Mouse (Mus musculus) cortical plate, adult 2 months (tissue): Measurements from ENCODE around the gene Bloc1s1. TPM values are rescaled to one million over a fixed set of nuclear protein-coding genes. Genes with fewer than 3 reads are reported as not detected.

Source experiments
- H3K27ac ChIP-seq: fragments of 200-500 bp; 2 replicates; pipeline ENCODE4 v1.5.1; 2012; ENCODE audit warnings: low read length, control low read depth, inconsistent platforms; ENCODE audit not compliant: insufficient read depth
- H3K4me1 ChIP-seq: fragments of 200-500 bp; 2 replicates; pipeline ENCODE4 v1.6.1; 2011; ENCODE audit warnings: low read length; ENCODE audit not compliant: control insufficient read depth, insufficient read depth
- H3K4me3 ChIP-seq: fragments of 200-500 bp; 2 replicates; pipeline ENCODE4 v1.5.1; 2011; ENCODE audit warnings: mild to moderate bottlenecking, low read length, control low read depth; ENCODE audit not compliant: insufficient read depth
- CTCF ChIP-seq: fragments of 200-500 bp; IDR thresholded peaks from 2 replicates; pipeline ENCODE4 v1.5.1; 2011; ENCODE audit warnings: mild to moderate bottlenecking, control low read depth, low read length; ENCODE audit not compliant: insufficient read depth; ENCODE audit errors: extremely low read depth
- POLR2A ChIP-seq: fragments of 200-500 bp; IDR thresholded peaks from 2 replicates; pipeline ENCODE4 v1.6.1; 2011; ENCODE audit warnings: mild to moderate bottlenecking, low read length, control low read depth; ENCODE audit not compliant: insufficient read depth; ENCODE audit errors: extremely low read depth
- polyA plus RNA-seq: library from polyadenylated mRNA; depleted of rRNA; stranded (reverse); fragments of >200 nt; gene quantifications from 2 replicates; pipeline ENCODE4 v1.2.3, GENCODE M21; 2012; rRNA removed

Gene Bloc1s1
- polyA plus RNA-seq, 1 experiment: 224 TPM

DNA sequence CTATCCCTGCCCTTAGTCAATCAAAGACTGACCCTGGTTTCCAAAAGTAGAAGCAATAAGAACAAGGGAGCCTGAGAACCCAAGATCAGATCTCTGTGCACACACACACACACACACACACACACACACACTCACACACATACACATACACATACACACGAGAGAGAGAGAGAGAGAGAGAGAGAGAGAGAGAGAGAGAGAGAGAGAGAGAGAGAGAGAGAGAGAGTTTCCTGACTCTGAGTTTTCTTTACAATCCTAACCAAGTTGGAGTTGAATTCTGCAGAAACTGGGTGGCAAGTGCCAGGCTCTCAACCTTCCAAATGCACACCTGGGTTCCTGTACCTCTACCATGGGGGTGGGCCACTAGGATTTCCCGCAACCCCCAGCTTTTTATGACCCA is 34.0 kb downstream of the Bloc1s1 start:
- Histone ChIP-seq H3K27ac (no peak overlapping the region), H3K4me3 (no peak overlapping the region; the same call in 1 of the 2 replicates)
- TF ChIP-seq CTCF: no peak
- TF ChIP-seq POLR2A: no peak

GRCm38 (mm10) chr10:128888941-128889827 is 34.7 kb downstream of the Bloc1s1 start:
- Histone ChIP-seq H3K4me3 (no peak overlapping the region; the same call in none of the 2 replicates), H3K27ac (no peak overlapping the region), H3K4me1 (no peaks in the 10 kb centered on the region)
- TF ChIP-seq CTCF (no peak), POLR2A (no peak)

More for the DNA sequence above, 34.0 kb downstream of the Bloc1s1 start:
- no peaks in the 10 kb centered on the region for H3K4me1 ChIP-seq

- Histone ChIP-seq H3K4me3 (no peak overlapping the region), H3K27ac (no peak overlapping the region)
- TF ChIP-seq CTCF (no peak), POLR2A (no peak)
Observed at GRCm38 (mm10) chr10:128882067-128882466, 41.8 kb downstream of the Bloc1s1 start.

GRCm38 (mm10) chr10:128878811-128879210 is 45.0 kb downstream of the Bloc1s1 start:
- no peak for TF ChIP-seq CTCF
- TF ChIP-seq POLR2A: no peak
- Histone ChIP-seq H3K27ac (no peak overlapping the region), H3K4me3 (no peak overlapping the region), H3K4me1 (no peaks in the 10 kb centered on the region)

More at GRCm38 (mm10) chr10:128882067-128882466, 41.8 kb downstream of the Bloc1s1 start:
- H3K4me1 ChIP-seq: no peaks in the 10 kb centered on the region

- Histone ChIP-seq H3K27ac (no peak overlapping the region), H3K4me1 (no peaks in the 10 kb centered on the region), H3K4me3 (no peak overlapping the region)
- TF ChIP-seq CTCF (no peak), POLR2A (no peak)
Observed at GRCm38 (mm10) chr10:128878291-128878690, 45.5 kb downstream of the Bloc1s1 start.

GRCm38 (mm10) chr10:128870341-128870740 is 53.5 kb downstream of the Bloc1s1 start:
- H3K4me3 ChIP-seq: no peak overlapping the region
- TF ChIP-seq CTCF: no peak
- TF ChIP-seq POLR2A: no peak
- H3K4me1 ChIP-seq: peaks cover 2% of the 10 kb centered on the region; the same call in 1 of the 2 replicates
- no peak overlapping the region for H3K27ac ChIP-seq

Other genes starting within 250 kb of the Bloc1s1 start
- 11.3 and 12.1 TPM in 2 replicates for gene Suox, start 250.0 kb downstream of the Bloc1s1 start, polyA plus RNA-seq
- gene Rab5b, start 227.8 kb downstream of the Bloc1s1 start, polyA plus RNA-seq: 120 and 125 TPM in 2 replicates
- 0.61 and 0.66 TPM in 2 replicates for gene Pmel, start 219.8 kb downstream of the Bloc1s1 start, polyA plus RNA-seq
- gene Cdk2, start 219.0 kb downstream of the Bloc1s1 start, polyA plus RNA-seq: 4.5 and 4.6 TPM in 2 replicates
- gene Dgka, start 179.2 kb downstream of the Bloc1s1 start, polyA plus RNA-seq: 13.2 and 15.5 TPM in 2 replicates
- 39.4 and 41.1 TPM in 2 replicates for gene Pym1, start 176.1 kb downstream of the Bloc1s1 start, polyA plus RNA-seq
- gene Mmp19, start 133.1 kb downstream of the Bloc1s1 start, polyA plus RNA-seq: 0.38 and 0.57 TPM in 2 replicates
- 23.0 and 23.9 TPM in 2 replicates for gene Dnajc14, start 120.0 kb downstream of the Bloc1s1 start, polyA plus RNA-seq
- gene Tmem198b, start 119.7 kb downstream of the Bloc1s1 start, polyA plus RNA-seq: 12.7 and 13.8 TPM in 2 replicates
- gene Sarnp, start 106.7 kb downstream of the Bloc1s1 start, polyA plus RNA-seq: 50.1 and 53.4 TPM in 2 replicates
- gene Ormdl2, start 102.4 kb downstream of the Bloc1s1 start, polyA plus RNA-seq: 18.3 and 20.3 TPM in 2 replicates
- gene Gdf11, start 32.3 kb downstream of the Bloc1s1 start, polyA plus RNA-seq: 7.2 TPM in 2 replicates
- 76.2 and 79.5 TPM in 2 replicates for gene Cd63, start 23.0 kb downstream of the Bloc1s1 start, polyA plus RNA-seq
- gene Rdh5, start 1.1 kb downstream of the Bloc1s1 start, polyA plus RNA-seq: 12.7 and 13.0 TPM in 2 replicates
- 24.3 and 24.9 TPM in 2 replicates for gene Itga7, start 9.8 kb upstream of the Bloc1s1 start, polyA plus RNA-seq
- not detected in 2 replicates for gene Mettl7b, start 37.0 kb upstream of the Bloc1s1 start, polyA plus RNA-seq
- not detected in 2 replicates for gene Olfr9, start 65.4 kb upstream of the Bloc1s1 start, polyA plus RNA-seq
- gene Olfr763, start 86.8 kb upstream of the Bloc1s1 start, polyA plus RNA-seq: not detected in 2 replicates
- not detected in 2 replicates for gene Olfr764-ps1, start 115.9 kb upstream of the Bloc1s1 start, polyA plus RNA-seq
- not detected in 2 replicates for gene Olfr765, start 126.0 kb upstream of the Bloc1s1 start, polyA plus RNA-seq
- not detected in 2 replicates for gene Olfr766-ps1, start 144.9 kb upstream of the Bloc1s1 start, polyA plus RNA-seq
- not detected in 2 replicates for gene Olfr767, start 158.9 kb upstream of the Bloc1s1 start, polyA plus RNA-seq
- not detected in 2 replicates for gene Olfr768, start 175.3 kb upstream of the Bloc1s1 start, polyA plus RNA-seq
- not detected in 2 replicates for gene Olfr769, start 193.8 kb upstream of the Bloc1s1 start, polyA plus RNA-seq
- not detected in 2 replicates for gene Olfr770, start 215.0 kb upstream of the Bloc1s1 start, polyA plus RNA-seq
- not detected in 2 replicates for gene Olfr771, start 240.7 kb upstream of the Bloc1s1 start, polyA plus RNA-seq